Mouse (Mus musculus) bone marrow macrophage, adult 2 months (primary cell): ENCODE measurements around the gene Pawr. TPM values are rescaled to one million over a fixed set of nuclear protein-coding genes. Genes with fewer than 3 reads are reported as not detected.

Experiments
- H3K27ac ChIP-seq: 2 replicates; pipeline ENCODE4 v1.5.1; 2012; ENCODE audit warnings: low read depth, low read length; ENCODE audit not compliant: insufficient read depth
- H3K4me1 ChIP-seq: 2 replicates; pipeline ENCODE4 v1.6.1; 2012; ENCODE audit warnings: low read length; ENCODE audit not compliant: control insufficient read depth, insufficient read depth
- H3K4me3 ChIP-seq: 2 replicates; pipeline ENCODE4 v1.5.1; 2012; ENCODE audit warnings: mild to moderate bottlenecking, low read length, moderate library complexity; ENCODE audit not compliant: insufficient read depth
- CTCF ChIP-seq: IDR thresholded peaks from 2 replicates; pipeline ENCODE4 v1.5.1; 2012; ENCODE audit warnings: low read depth, mild to moderate bottlenecking, low read length, moderate library complexity
- POLR2A ChIP-seq: IDR thresholded peaks from 2 replicates; pipeline ENCODE4 v1.6.1; 2012; ENCODE audit warnings: mild to moderate bottlenecking, low read depth, low read length, borderline replicate concordance
- polyA plus RNA-seq: library from polyadenylated mRNA; stranded (reverse); fragments of >200 nt; gene quantifications from 2 replicates; pipeline ENCODE4 v1.2.4, GENCODE M21; 2012; ENCODE audit not compliant: missing spikeins, insufficient read depth, insufficient read length

The Pawr gene
- polyA plus RNA-seq, 1 experiment = not detected

DNA sequence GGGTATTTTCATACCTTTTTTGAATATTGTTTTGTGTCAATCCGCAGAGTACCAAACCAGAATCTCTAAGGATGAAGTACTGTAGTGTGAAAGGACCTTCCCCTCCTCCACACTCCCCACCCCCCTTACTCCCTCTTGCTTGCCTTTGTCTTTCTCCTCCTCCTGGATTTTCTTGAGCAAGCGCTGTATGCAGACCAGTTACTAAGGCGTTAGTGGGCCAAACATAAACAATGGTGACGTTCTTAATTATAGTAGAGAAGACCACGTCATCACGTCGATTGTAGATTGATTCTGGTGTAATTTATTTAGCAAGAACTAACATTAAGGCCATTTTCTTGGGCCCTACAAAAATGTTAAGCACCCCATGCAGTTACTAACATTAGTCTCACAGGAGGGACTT is 40.3 kb downstream of the Pawr start:
- no peaks in the 10 kb centered on the region for H3K4me1 ChIP-seq
- H3K4me3 ChIP-seq = no peak overlapping the region
- TF ChIP-seq CTCF = no peak
- TF ChIP-seq POLR2A = no peak
- H3K27ac ChIP-seq = no peak overlapping the region

DNA sequence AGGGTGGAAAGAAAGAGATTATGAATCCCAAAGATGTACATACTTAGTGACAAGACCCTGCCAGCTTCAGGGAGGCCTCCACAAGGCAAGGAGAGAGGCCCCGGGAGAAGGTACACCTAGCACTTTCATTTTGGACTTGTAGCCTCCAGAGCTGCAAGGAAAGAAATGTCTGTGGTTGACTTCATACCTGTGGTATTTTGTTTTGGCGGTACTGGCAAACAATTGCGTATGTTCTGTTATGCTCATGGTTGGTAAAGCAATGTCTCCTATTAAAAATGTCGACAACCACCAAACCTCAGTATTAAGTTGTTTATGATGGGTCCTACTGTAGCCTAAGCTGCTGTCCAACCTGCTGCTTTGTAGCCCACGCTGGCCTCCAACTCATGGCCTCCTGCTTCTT is 40.9 kb downstream of the Pawr start:
- Histone ChIP-seq H3K4me1 (no peaks in the 10 kb centered on the region), H3K4me3 (no peak overlapping the region), H3K27ac (no peak overlapping the region)
- TF ChIP-seq POLR2A (no peak), CTCF (no peak)

DNA sequence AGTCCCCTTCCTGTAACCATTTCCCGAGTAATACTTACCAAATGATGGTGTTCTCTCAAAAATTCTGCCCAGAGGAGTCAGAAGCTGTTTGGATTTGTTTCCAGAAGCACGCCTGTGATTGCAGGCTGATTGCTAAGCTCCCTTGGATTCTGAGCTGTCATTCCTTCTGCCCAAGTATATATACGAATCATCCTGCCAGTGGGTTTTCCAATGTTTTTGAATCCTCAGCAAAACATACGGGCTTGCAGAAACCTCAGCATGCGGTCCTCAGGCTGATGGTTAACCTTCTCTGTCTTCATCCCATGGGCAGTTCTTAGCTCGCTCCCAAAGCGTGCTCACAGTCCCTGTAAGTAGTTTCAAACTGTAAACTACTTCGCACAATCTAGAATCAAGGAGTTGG is 43.9 kb downstream of the Pawr start:
- no peak overlapping the region for H3K27ac ChIP-seq
- H3K4me3 ChIP-seq = no peak overlapping the region
- H3K4me1 ChIP-seq = no peaks in the 10 kb centered on the region
- TF ChIP-seq CTCF (no peak), POLR2A (no peak)

DNA sequence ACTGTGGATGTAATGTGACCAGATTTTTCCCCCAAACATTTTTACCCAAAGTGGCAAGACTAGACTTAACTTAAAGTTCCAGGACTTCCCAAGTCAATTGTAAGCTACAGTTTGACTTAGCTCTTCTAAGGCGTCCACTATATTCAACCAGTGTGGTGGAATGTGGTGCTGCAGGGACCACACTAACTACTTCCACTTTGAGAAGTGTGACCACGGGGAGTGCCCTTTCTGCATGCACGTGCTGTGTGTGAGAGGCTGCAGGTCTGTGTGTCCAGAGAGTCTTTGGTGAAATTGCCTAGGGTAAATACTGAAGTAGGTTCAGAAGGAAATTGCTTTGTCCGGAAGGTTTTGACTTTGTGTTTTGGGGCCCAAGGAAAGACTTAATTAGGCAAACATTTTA is 44.4 kb downstream of the Pawr start:
- Histone ChIP-seq H3K4me1 (no peaks in the 10 kb centered on the region), H3K4me3 (no peak overlapping the region), H3K27ac (no peak overlapping the region)
- TF ChIP-seq CTCF = no peak
- no peak for TF ChIP-seq POLR2A

DNA sequence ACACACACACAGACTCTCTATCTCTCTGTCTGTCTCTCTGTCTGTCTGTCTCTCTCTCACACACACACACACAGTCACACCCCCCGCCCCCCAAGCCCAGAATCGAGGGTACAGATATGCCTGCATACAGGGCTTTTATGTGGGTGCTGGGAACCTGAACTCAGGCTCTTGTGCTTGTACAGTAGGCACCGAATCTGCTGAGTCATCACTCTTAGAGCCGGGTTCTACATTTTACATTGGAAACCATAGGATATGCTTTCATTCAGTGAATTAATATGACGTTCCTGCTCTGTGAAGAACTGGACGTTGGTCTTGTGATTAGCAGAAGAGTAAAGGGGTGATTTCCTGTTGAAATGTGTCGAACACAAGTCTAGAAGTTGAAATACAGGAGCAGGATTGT is 45.4 kb downstream of the Pawr start:
- Histone ChIP-seq H3K27ac (no peak overlapping the region), H3K4me1 (no peaks in the 10 kb centered on the region), H3K4me3 (no peak overlapping the region)
- no peak for TF ChIP-seq CTCF
- TF ChIP-seq POLR2A = no peak

DNA sequence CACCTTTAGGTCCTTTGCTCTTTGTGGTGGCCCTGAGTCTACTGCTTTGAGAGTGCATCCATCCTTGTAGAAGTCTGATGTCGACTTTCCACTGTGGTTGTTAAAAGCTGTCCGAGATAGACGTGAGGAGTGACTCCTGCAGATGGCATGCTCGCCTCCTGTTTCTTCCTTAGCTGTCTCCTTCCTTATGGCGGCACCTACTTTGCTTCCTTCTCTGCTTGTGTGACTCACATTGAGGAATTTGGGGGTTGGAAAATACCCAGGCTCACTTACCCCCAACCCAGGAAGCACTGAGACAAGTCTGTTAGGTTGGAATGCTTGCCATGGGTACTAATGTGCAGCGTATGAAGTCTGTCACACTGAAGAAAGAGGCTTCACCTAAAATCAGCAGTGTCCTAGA is 46.1 kb downstream of the Pawr start:
- no peak overlapping the region for H3K4me3 ChIP-seq
- TF ChIP-seq POLR2A (no peak), CTCF (no peak)
- no peaks in the 10 kb centered on the region for H3K4me1 ChIP-seq
- H3K27ac ChIP-seq = no peak overlapping the region

DNA sequence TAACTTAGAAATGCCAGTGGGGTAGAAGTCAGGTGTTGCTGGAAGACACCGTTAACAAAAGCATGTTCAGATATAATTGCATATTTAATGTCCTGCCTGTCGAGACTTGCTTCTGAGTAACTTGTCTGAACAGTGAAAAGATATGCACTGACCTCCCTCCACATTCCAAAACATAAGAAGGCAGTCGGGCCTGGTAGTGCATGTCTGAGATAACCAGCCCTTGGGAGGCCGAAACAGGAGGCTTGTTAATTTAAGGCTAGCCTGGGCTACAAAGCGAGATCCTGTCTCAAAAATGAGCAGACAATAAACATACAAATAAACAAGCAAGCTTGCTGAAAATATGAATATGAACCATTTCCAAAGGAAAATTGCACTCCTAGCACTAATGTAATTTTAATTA is 46.6 kb downstream of the Pawr start:
- no peak overlapping the region for H3K27ac ChIP-seq
- H3K4me3 ChIP-seq = no peak overlapping the region
- TF ChIP-seq CTCF = no peak
- TF ChIP-seq POLR2A = no peak
- no peaks in the 10 kb centered on the region for H3K4me1 ChIP-seq

DNA sequence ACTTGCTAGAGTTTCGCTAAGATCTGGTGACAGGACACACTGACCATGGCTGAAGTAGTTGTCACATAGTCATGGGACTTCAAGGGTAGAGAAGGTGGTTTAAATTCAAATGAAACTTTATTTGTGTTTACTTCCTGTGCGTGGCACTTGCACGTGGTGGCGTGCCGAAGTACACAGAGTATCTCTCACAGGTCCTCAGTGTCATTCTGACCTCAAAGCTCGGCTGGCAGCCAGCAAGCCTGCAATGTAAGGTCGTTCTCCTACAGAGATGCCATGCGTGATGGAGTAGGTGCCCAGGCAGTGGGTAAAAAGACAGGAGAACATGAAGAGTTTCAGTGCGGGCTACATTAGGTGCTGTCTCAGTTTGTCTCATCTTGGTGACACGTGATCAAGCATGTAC is 48.8 kb downstream of the Pawr start:
- TF ChIP-seq CTCF (no peak), POLR2A (no peak)
- Histone ChIP-seq H3K4me3 (no peak overlapping the region), H3K4me1 (no peaks in the 10 kb centered on the region), H3K27ac (no peak overlapping the region)

DNA sequence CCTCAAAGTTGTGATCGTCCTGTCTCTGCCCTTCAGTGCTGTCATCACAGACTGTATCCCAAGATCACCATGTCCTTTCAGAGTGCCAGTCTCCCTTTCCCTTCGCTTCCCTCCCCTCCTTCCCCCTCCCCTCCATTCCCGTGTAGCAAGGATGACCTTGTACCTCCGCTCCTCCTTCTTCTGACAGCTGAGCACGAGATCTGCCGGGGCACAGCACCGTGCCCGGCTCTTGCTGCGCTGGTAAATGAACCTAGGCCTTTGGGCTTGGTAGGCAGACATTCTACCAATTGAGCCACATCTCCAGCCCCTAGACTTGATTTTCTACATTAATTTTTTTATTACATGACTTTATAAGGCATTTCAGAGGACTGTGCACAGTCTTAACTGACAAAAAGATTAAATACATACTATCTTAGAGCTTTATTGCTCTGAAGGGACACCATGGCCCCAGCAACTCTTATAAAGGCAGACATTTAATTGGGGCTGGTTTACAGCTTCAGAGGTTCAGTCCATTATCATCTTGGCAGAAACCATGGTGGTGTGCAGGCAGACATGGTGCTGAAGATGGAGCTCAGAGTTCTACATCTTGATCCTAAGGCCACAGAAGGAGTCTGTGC is 52.3 kb downstream of the Pawr start:
- TF ChIP-seq CTCF (no peak), POLR2A (no peak)
- H3K4me1 ChIP-seq = no peaks in the 10 kb centered on the region
- no peak overlapping the region for H3K4me3 ChIP-seq
- no peak overlapping the region for H3K27ac ChIP-seq

DNA sequence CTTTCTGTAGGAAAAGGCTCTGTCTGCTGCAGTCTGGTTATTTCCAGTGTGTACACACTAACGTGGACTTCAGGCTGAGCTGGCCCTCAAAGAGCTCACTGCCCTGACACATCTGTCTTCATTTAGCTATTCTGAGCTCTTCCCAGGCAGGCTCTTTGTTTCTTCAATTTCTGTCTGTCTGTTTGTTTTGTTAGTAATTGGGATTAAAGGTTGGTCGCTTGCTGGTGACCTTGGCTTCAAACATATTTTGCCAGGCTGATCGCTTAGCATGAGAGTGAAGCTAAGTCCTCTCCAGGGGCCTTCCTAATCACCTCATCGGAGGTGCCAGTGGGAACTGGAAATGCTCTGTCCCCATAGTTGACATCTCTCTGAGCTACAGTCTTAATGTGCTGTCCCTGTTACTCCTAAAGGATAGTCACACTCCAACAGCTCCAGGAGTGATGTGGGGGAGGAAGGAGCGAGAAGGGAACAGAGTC is 53.6 kb downstream of the Pawr start:
- Histone ChIP-seq H3K4me3 (no peak overlapping the region), H3K27ac (no peak overlapping the region)

DNA sequence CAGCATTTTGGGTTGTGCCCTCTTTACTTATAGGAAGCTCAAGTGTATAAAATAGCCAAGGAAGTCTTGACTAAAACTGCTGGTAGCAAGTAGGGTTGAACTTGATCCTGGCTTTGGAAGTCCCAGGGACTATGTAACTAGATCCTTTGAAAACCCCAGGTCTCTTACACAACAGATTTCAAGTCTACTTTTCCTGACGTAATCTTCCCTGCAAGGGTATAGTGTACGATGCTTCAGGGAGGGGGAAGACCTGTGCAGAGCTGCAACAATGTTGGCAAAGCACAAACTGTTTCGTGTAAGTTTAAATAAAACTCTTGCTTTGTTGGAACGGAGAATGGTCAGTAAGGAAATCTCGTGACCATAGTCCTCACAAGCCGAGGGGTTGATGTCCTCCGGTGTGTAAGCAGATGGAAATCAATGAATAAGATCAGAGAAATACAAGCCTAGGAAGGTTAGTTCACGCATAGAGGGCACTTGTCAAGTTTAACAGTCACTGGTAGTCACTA is 56.5 kb downstream of the Pawr start:
- no peak overlapping the region for H3K4me3 ChIP-seq
- H3K4me1 ChIP-seq = no peaks in the 10 kb centered on the region
- no peak overlapping the region for H3K27ac ChIP-seq
- TF ChIP-seq POLR2A (no peak), CTCF (no peak)

More for the DNA sequence above, 53.6 kb downstream of the Pawr start:
- no peaks in the 10 kb centered on the region for H3K4me1 ChIP-seq
- TF ChIP-seq POLR2A (no peak), CTCF (no peak)
